Mouse (Mus musculus) retina, postnatal 7 days (tissue): ENCODE results near the gene Atp2b1.

ENCODE experiments used
- DNase-seq: peaks from one replicate; pipeline ENCODE4 v3.0.0-alpha.2; 2012; ENCODE audit warnings: low read depth, low spot score

Gene Atp2b1

GRCm38 (mm10) chr10:98913961-98914809 lies at the start of gene Atp2b1:
Atp2b1 (plus strand) TSS chr10:98914406.
- peak; percentile 93 for DNase-seq

- DNase-seq, result no peak
These were observed 49.4 kb upstream of the Atp2b1 start for GRCm38 (mm10) chr10:98864851-98865250.

GRCm38 (mm10) chr10:98866836-98867370 lies 47.3 kb upstream of the Atp2b1 start:
- no peak for DNase-seq

GRCm38 (mm10) chr10:98868351-98868908 lies 45.8 kb upstream of the Atp2b1 start:
- no peak for DNase-seq

GRCm38 (mm10) chr10:98877855-98878254 lies 36.4 kb upstream of the Atp2b1 start:
- no peak for DNase-seq

- DNase-seq, result no peak
These were observed 35.6 kb upstream of the Atp2b1 start for GRCm38 (mm10) chr10:98878636-98879035.

- no peak for DNase-seq
These were observed 34.1 kb upstream of the Atp2b1 start for GRCm38 (mm10) chr10:98880057-98880456.

GRCm38 (mm10) chr10:98880711-98881110 lies 33.5 kb upstream of the Atp2b1 start:
- DNase-seq, result no peak

- DNase-seq, result no peak
These were observed 32.7 kb upstream of the Atp2b1 start for GRCm38 (mm10) chr10:98881492-98881891.

- no peak for DNase-seq
These were observed 31.6 kb upstream of the Atp2b1 start for GRCm38 (mm10) chr10:98882587-98882986.

- DNase-seq, result no peak
These were observed 29.8 kb upstream of the Atp2b1 start for GRCm38 (mm10) chr10:98884445-98884844.

GRCm38 (mm10) chr10:98886770-98887271 lies 27.4 kb upstream of the Atp2b1 start:
- DNase-seq, result no peak

GRCm38 (mm10) chr10:98891361-98891760 lies 22.8 kb upstream of the Atp2b1 start:
- no peak for DNase-seq

GRCm38 (mm10) chr10:98897507-98897906 lies 16.7 kb upstream of the Atp2b1 start:
- no peak for DNase-seq

- DNase-seq, result no peak
These were observed 16.1 kb upstream of the Atp2b1 start for GRCm38 (mm10) chr10:98897913-98898748.

- DNase-seq, result no peak
These were observed 12.7 kb upstream of the Atp2b1 start for GRCm38 (mm10) chr10:98901533-98901932.

GRCm38 (mm10) chr10:98905987-98906386 lies 8.2 kb upstream of the Atp2b1 start:
- no peak for DNase-seq

GRCm38 (mm10) chr10:98906941-98907549 lies 7.2 kb upstream of the Atp2b1 start:
- no peak for DNase-seq

- DNase-seq, result no peak
These were observed 621 bp upstream of the Atp2b1 start for GRCm38 (mm10) chr10:98913610-98913960.

GRCm38 (mm10) chr10:98914810-98915241 lies 620 bp downstream of the Atp2b1 start:
- peak; percentile 76 for DNase-seq

- no peak for DNase-seq
These were observed 1.3 kb downstream of the Atp2b1 start for GRCm38 (mm10) chr10:98915398-98915931.
